ENCODE assay signal across 9 mouse cellular contexts in the genomic region with DNA sequence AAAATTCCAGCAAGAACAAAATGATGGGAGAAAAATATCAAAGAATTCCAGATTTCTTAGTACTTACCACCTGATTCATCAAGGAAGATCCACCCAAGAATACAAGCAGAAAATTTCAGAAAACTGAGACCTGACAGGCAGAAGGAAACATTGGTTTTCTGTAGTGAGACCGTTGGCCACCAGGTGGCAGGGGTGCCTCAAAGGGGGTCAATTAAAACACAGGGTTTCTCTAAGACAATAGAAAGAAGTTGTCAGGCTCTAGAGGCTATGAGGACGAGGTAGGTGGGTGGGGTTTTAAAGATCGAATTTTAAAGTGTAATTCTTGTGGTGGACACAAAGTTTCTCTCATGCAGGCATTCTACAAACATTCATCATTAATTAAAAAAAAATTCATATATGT. TPM values are rescaled to one million over a fixed set of nuclear protein-coding genes. Genes with fewer than 3 reads are reported as not detected.
DNase-seq lines count a peak whose midpoint lies in the region; ATAC-seq and TF ChIP-seq lines count a peak whose summit lies in the region.
"Had no signal": no experiment of that assay in that cellular context is flagged by ENCODE, and none has a peak within 500 bp of the region (broad histone marks: within the 10 kb centered on the region; RNA-seq: fewer than 3 reads in every experiment).

No protein-coding gene starts in this region.

- no peak overlapping the region for H3K9ac ChIP-seq in liver, adult 2 months (ENCODE audit: low read depth, low read length)
- H3K9ac ChIP-seq in neural tube, embryonic 15.5 days (replicated peaks): no peak overlapping the region
- H3K9ac ChIP-seq: heart, embryonic 15.5 days had no signal

- no peaks in the 10 kb centered on the region for H3K36me3 ChIP-seq in liver, adult 2 months (ENCODE audit: control insufficient read depth, insufficient read depth, low read length)
- no peaks in the 10 kb centered on the region for H3K36me3 ChIP-seq in neural tube, embryonic 15.5 days
- H3K36me3 ChIP-seq: heart, embryonic 15.5 days had no signal

- TF ChIP-seq POLR2A in liver, adult 2 months (IDR thresholded peaks at IDR 0.05; ENCODE audit: extremely low read depth, insufficient read depth, low read length): no peak

- no peak overlapping the region for H3K4me3 ChIP-seq in liver, adult 2 months (ENCODE audit: insufficient read depth, low read depth, low read length)
- no peak overlapping the region for H3K4me3 ChIP-seq in neural tube, embryonic 15.5 days (replicated peaks)
- H3K4me3 ChIP-seq: heart, embryonic 15.5 days had no signal

- H3K4me1 ChIP-seq in liver, adult 2 months (ENCODE audit: control insufficient read depth, insufficient read depth, low read length): no peaks in the 10 kb centered on the region
- no peaks in the 10 kb centered on the region for H3K4me1 ChIP-seq in neural tube, embryonic 15.5 days
- H3K4me1 ChIP-seq: heart, embryonic 15.5 days had no signal

- H3K27ac ChIP-seq in liver, adult 2 months (replicated peaks; ENCODE audit: insufficient read depth, low read depth, low read length): no peak overlapping the region
- H3K27ac ChIP-seq in neural tube, embryonic 15.5 days (replicated peaks): no peak overlapping the region
- H3K27ac ChIP-seq: heart, embryonic 15.5 days had no signal

- WGBS in liver, adult 2 months: 18% methylated on average over 3 of the region's 3 CpGs
- whole genome bisulfite sequencing in neural tube, embryonic 15.5 days: 18% methylated on average over 3 of the region's 3 CpGs

- H3K9me3 ChIP-seq in neural tube, embryonic 15.5 days (replicated peaks): no peaks in the 10 kb centered on the region
- H3K9me3 ChIP-seq: heart, embryonic 15.5 days had no signal

- no peaks in the 10 kb centered on the region for H3K79me2 ChIP-seq in liver, adult 2 months (ENCODE audit: control insufficient read depth, insufficient read depth, low read length)

- peak overlapping the region; percentile 16; the same call in 1 of the 2 replicates for H3K4me2 ChIP-seq in neural tube, embryonic 15.5 days
- H3K4me2 ChIP-seq: heart, embryonic 15.5 days had no signal

- no peaks in the 10 kb centered on the region for H3K27me3 ChIP-seq in liver, adult 2 months (ENCODE audit: control insufficient read depth, insufficient read depth, low read length)
- H3K27me3 ChIP-seq in neural tube, embryonic 15.5 days (replicated peaks): no peaks in the 10 kb centered on the region
- H3K27me3 ChIP-seq: heart, embryonic 15.5 days had no signal

- ATAC-seq in neural tube, embryonic 15.5 days (ENCODE audit: low FRiP score): no peak
- ATAC-seq in erythroblast, adult 5-6 weeks (replicated peaks; ENCODE audit: low FRiP score, poor library complexity, severe bottlenecking): no peak

- DNase-seq in urinary bladder, postnatal 25 days (ENCODE audit: low spot score): peak; percentile 68
- no peak for DNase-seq in urinary bladder, postnatal 4 days (ENCODE audit: low spot score in 2 of 2)
- DNase-seq in adrenal gland, postnatal 25 days: peak; percentile 74
- peak; percentile 19 for DNase-seq in embryo, embryonic 11.5 days (ENCODE audit: low read depth, low spot score)
- DNase-seq in hindlimb bud, embryonic 11.5 days (ENCODE audit: extremely low spot score, low read depth, low spot score): peak; percentile 10
- DNase-seq in liver, adult 2 months (ENCODE audit: extremely low read depth, low read depth, low spot score): peak; percentile 23

- TF ChIP-seq CTCF in liver, adult 2 months (IDR thresholded peaks at IDR 0.05; ENCODE audit: low read depth, low read length): peak; percentile 63; the same call in 1 of the 2 replicates

RNA-seq across cellular contexts. Expression of gene Gatm, which starts 41.7 kb away (rescaled TPM):
- total RNA-seq in adrenal gland, postnatal 25 days (2021): 2.0 and 5.0 TPM in 2 replicates
- 11.9 and 13.6 TPM in 2 replicates for total RNA-seq in liver, adult 2 months (2014; rRNA removed)
- polyA plus RNA-seq in liver, adult 2 months (2012; rRNA removed): 3.2 and 9.9 TPM in 2 replicates
- 41.3 and 45.0 TPM in 2 replicates for polyA plus RNA-seq in neural tube, embryonic 15.5 days (2015; fragmentation: Nextera tagmentation; extraction: Ambion mirVana)
- total RNA-seq in erythroblast, adult 5-6 weeks (2015; ENCODE audit: low replicate concordance): 47.1 and 48.5 TPM in 2 replicates
- total RNA-seq in erythroblast, adult 5-6 weeks (2017; ENCODE audit: low replicate concordance): 26.8 and 29.3 TPM in 2 replicates

Comparison
In these comparisons a context has a peak if more than half of its experiments do, and no peak if none do; other contexts are left out.
1. DNase-seq: peak in urinary bladder, postnatal 25 days (single experiment), adrenal gland, postnatal 25 days (single experiment), embryo, embryonic 11.5 days (single experiment), hindlimb bud, embryonic 11.5 days (single experiment) and liver, adult 2 months (single experiment); none in urinary bladder, postnatal 4 days (0 of 2).